Mouse (Mus musculus): ENCODE results near the gene Gm20662.

Gm20662 gene

DNA sequence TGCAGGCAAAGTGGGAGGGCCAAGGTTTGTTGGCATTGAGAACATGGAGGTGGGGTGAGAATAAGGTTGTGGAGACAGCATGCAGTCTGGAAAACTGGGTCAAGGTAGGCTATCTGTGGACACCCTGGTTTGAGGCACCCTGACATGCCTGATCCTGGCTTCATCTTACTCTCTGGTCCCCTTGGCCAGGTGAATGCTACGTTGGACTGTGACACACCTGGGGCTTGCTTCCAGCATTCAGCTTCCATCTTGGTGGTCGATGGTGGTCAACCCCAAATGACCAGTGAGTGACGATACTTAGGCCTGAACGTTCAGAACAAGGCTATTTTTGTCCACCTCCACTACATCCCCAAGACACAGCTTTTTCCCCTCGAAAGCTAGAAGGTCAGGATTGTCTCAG lies at the start of gene Gm20662:
Gene Gm20662 (plus strand): TSS at position 301 of the 400 bp plus-strand sequence.
- DNase-seq (ENCODE audit: low read depth, low spot score), result no peak

DNA sequence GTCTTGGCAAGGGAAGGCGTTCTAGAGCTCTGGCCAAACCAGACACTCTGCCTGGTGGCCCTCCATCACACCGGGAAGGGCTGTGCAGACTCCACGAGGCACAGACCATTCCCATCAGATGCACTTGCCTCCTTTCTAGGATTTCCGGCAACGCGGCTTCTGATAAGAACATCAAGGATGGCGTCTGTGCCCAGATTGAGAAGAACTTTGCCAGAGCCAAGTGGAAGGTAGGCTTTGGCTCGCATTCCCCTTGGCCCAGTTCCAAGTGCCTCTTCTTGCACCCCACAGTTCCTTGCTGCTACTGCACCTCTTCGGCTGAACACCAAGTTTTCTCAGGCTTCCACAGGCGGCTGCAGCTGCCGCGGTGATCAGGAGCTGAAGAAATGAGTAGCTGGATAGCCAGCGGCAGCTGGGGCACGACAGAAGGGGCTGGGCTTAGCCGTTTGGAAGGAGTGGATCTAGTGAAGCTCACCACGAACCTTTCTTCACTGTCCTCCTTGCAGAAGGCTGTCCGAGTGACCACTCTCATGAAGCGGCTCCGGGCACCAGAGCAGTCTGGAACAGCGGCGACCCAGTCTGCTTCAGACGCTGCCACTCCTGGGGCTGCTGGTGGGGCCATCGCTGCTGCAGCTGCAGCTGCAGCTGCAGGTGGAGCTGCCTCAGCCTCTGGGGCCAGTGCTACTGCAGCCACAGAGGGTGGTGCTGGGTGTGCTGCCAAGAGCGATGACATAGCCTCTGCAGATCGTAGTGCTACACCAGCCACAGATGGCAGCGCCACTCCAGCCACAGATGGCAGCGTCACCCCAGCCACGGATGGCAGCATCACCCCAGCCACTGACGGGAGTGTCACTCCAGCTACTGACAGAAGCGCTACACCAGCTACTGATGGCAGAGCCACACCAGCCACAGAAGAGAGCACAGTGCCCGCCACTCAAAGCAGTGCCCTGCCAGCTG lies 48.6 kb upstream of the Gm20662 start:
- no peak for DNase-seq (ENCODE audit: low read depth, low spot score)

DNA sequence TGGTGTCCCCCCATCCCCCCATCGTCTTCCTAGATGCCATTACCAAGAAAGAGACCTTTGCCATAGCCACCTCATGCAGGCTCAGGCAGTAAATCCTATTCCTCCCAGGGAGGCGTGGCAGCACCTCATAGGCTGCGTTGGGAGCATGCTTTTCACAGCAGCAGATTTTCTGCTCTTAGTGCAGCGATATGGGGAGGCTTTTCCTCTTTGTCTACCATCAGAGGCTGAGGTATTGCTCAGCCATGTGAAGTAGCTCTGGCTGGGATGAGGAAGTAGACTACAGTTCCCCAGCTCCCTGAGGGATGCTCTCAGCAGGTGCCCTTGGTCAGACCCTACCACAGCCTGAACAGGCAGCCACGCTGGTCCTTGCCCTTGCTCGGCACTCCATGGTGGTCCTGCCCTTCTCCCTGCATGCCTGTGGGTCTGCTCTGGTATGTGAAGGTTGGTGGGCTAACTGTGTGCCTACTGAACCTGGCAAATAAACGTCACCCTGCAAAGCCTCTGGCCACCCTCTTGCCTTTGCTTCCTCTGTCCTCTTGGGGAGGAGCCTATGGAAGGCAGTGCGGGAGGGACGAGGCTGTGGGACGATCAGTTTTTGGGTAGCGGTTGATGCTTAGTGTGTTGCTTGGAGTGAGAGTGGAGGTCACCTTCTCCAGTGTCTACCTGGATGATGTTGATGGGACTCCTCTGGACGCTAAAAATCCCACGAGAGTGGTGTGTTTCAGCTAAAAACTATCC lies 46.8 kb upstream of the Gm20662 start:
- DNase-seq (ENCODE audit: low read depth, low spot score), result no peak

DNA sequence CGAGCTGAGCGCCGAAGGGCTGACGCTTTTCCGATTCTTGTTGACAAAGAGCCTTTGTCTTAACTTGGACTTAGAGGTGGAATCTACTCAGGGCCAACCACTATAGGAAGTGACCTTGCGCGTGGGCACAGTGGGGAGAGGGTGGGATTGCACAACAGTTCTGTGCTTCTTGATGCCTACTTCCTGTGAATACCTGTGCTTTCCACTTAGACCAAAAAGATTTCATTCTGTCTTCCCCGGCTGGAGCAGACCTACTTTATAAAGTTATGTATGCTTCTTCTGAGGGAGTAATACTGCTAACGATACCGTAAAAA lies 46.3 kb upstream of the Gm20662 start, which contains the start of gene Traip:
Gene Traip (plus strand): TSS at position 215 of the 314 bp plus-strand sequence.
- no peak for DNase-seq (ENCODE audit: low read depth, low spot score)

DNA sequence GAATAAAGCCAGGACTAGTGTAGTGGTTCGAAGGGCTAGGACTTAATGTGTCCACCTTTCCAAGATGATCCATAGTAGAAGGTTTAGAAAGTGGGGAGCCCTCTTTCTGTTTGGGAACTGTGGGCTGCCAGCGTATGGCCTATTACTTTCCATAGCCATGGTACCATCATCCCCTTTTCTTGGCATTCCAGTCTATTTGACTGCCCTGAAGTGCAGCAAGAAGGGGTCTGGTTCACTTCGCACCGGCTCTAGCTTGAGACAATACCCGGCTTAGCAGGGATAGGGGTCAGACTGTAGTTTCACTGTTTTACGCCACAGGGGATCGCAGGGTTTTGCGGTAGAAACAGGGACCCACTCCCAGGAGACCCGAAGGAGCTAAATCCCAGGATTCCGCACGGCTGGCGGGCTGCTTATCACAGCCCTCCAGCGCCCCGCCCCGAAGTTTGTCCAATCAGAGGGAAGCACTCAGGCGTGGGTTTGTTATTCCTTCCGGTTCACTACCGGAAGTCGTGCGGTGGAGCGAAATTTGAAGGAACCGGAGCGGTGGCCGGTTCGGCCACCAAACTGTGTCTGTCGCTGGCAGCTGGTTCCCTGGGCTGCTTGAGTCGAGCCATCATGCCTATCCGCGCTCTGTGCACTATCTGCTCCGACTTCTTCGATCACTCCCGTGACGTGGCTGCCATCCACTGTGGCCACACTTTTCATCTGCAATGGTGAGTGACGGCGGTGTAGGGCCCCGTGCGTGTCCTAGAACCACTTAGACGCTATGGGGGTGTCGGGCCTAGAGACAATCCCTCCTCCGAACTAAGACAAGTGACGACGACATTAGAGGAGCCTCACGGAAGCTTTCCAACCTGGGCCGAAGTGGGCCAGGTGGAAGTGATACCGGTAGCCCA lies 45.4 kb upstream of the Gm20662 start:
- peak; percentile 78 for DNase-seq (ENCODE audit: low read depth, low spot score)

DNA sequence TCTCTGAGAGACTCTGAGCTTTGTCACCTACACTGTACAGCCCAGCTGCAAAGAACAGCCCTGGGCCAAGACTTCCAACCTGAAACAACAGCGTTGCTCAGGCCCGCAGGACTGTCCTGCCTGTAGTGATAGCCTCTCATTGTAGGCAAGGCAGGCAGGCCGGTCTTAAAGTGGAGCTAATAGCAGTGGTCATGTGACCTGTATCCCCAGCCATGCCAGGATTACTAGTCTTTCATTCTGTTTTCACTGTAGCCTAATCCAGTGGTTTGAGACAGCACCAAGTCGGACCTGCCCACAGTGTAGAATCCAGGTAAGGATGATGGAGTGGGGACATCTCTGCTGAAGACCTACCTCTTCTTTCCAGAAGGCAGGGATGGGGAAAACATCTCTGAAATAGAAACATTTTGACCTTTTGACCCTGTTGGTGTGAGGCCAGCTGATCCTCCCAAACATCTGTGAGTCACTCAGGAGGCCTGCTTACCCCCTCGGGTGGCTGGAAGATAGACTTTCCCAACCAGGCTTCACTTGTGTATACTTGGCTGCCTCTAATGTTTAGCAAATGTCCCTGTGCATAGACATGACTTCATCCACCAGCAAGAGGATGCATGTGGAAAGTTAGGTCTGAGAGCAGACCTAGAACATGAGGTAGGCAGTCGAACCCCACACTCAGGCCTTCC lies 40.4 kb upstream of the Gm20662 start:
- no peak for DNase-seq (ENCODE audit: low read depth, low spot score)

DNA sequence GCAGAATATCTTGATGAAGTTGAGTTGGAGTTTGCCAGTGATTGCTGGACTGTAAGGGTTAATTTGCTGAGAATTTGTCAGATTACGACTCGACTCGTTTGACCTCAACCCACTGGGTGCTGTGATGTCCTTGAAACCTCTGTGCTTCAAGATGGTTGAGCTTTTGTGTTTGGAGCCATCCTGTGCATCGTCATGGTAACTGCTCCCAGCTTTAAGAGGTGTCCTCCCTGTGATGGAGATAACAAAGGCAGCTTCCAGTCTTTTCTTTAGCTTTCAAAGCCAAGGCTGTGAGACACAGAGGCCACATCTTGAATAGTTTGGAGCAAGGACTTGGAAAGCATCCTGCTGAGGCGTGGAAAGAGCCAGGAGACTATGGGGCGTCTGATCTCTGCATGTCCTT lies 39.0 kb upstream of the Gm20662 start:
- no peak for DNase-seq (ENCODE audit: low read depth, low spot score)

DNA sequence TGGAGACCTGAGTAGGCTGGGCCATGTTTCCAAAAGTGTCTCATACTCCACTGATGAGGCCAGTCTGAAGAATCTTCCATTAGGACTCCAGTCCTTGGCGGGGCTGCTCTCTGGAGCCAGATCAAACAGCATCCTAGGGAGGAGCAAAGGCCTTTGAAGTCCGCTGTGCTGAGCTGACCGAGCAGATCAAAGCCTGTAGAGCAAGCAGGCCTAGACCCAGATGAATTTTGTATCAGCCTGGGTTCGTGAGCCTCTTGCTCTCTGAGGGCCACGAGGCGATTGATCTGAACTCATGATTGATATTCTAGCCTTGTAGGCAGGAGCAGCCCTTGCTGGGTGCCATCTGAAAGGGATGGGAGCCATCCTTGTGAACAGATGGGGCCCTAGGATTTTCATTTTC lies 36.3 kb upstream of the Gm20662 start:
- no peak for DNase-seq (ENCODE audit: low read depth, low spot score)

DNA sequence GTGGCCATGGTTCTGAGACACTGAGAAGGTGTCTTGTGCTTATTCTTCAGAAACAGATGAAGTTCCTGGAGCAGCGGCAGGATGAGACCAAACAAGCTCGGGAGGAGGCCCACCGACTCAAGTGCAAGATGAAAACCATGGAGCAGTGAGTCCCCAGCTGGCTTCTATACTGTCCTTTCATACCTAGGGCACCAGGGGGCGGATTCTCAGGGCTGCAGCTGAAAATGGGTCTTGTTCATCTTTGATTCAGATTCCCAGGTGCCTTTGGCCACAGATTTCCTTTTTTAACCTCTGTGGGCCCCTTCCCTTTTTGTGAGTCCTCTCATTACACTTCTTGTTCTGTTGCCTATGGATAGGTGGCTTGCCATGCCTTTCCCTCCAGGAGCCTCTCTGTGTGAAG lies 35.2 kb upstream of the Gm20662 start:
- DNase-seq (ENCODE audit: low read depth, low spot score), result no peak

DNA sequence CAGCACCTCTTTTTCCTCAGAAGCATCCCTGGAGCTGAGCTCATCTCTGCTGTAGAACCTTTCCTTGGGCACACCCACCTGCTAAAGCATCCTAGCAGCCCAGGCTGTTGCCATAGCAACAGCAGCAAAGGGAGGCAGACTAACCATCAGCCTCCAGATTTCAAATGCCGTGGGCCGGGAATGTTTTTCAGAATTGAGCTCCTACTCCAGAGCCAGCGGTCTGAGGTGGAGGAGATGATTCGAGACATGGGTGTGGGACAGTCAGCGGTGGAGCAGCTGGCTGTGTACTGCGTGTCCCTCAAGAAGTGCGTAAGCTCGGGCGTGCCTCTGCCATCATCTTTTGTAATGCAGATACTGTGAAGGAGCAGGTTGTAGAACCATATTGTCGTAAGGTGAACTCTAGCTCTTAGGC lies 34.8 kb upstream of the Gm20662 start:
- DNase-seq (ENCODE audit: low read depth, low spot score), result peak; percentile 95

DNA sequence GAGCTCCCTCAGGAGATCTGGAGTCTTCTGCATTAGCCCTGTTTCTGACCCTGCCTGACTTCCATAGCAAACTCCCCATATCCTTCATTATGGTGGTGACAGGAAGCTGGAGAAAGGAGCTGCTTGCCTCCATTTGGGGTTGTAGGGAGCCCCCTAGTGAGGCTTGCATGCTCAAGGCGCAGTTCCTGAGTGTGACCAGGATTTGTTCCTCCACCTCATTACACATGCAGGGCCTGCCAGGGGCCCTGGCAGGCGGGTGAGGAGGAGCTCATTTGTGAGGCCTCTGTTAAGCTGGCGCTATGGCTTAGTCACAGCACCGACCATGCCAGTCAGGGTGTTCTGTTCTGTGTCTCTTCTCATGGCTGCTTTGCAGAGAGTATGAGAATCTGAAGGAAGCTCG lies 34.3 kb upstream of the Gm20662 start:
- peak; percentile 80 for DNase-seq (ENCODE audit: low read depth, low spot score)

DNA sequence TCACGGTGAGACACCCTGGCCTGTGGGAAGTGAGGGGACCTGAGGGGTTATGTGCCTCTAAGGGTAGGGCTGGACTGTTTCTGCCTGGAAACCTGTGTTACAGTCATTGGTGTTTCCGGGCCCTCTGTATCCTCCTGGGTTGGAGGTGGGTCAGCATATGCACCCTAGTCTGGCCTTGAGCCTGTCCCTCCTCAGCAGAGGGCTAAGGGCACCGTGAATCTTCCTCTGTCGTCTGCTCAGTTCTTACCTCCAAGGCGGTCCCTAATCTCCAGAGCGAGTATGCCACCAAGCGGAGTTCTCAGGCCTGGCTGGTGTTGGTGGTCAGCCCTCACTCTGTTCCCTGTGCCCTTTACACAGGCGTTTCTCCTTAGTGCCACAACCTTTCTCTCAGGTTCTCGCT lies 33.2 kb upstream of the Gm20662 start:
- DNase-seq (ENCODE audit: low read depth, low spot score), result no peak

DNA sequence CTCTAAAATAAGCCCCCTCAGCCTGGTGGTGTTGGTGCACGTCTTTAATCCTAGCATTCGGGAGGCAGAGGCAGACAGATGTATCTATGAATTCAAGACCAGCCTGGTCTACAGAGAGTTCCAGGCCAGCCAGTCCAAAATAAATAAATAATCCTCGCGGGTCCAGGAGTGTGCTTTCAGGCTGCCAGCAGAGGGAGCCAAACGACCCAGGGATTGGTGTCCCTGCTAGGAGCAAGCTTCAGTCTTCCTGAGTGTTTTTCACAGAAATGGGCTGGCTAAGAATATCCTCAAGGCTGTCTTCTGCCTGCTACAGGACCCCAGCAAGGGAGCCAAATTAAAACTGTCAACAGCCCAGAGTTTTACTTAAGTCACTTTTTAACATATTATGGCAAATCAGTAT lies 32.4 kb upstream of the Gm20662 start:
- DNase-seq (ENCODE audit: low read depth, low spot score), result no peak

DNA sequence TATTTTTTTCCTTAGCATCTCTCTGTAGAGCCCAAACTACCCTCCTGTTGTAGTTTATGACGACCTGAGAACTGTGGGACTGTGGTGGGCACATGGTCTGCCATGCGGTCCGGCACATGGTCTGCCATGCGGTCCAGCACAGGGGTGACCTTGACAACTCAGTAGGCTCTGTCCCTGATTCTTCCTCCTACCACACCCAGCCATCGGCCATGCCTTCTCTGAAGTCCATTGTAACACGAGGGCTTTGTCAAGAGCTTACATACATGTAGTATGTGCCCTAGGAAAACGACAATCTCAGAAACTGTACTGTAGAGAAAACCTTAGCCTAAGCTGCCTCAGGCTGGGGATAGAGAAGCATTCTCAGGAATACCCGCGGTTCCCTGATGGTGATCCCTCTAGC lies 31.5 kb upstream of the Gm20662 start:
- DNase-seq (ENCODE audit: low read depth, low spot score), result no peak

DNA sequence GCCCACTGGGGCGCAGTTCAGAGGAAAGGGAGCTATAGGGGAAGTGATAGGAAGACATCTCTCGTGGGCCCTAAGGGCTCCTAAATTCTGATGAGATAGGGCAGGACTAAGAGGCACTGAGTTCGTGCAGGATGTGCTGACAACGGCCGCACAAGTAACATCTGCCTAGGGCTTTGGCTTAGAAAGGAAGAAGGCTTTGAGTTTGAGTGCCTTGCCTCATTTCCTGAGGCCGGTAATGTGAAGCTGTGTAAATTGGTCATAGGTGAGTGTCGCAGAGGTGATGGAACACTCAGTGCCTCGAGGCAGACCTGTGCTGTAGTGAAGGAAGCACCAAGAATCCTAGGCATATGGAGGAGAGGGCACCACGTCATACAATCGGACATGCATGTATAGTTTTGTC lies 29.5 kb upstream of the Gm20662 start:
- DNase-seq (ENCODE audit: low read depth, low spot score), result no peak

DNA sequence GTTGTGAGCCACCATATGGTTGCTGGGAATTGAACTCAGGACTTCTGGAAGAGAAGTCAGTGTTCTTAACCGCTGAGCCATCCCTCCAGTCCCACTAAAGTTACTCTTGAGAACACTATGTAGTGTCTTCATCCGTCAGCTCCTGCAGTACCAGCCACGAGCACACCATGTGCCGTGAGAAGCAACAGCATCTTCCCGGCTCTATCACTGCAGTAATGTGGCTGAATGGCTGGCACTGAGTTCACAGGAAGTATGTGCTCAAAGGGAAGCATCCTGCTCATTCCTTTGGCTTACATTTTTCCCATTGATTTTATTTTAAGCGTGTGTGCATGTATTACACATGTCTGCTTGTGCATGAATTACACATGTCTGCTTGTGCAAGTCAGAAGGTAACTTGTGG lies 28.7 kb upstream of the Gm20662 start:
- no peak for DNase-seq (ENCODE audit: low read depth, low spot score)

DNA sequence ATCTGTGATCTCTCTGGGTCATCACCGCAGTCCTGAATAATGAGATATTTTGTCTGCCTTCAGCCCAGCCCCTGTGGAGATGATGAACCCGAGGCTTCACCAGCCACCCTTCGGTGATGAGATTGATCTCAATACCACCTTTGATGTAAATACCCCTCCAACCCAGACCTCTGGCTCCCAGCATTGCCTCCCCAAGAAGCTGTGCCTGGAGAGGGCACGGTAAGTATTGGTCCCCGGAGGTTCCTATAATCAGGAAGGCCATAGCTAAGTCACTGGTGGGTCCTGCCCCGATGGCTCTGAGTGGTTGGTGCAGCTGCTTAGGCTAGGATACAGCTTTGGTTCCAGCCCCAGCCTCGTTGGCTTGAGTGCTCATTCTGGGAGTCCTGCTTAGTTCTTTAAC lies 27.6 kb upstream of the Gm20662 start:
- no peak for DNase-seq (ENCODE audit: low read depth, low spot score)

DNA sequence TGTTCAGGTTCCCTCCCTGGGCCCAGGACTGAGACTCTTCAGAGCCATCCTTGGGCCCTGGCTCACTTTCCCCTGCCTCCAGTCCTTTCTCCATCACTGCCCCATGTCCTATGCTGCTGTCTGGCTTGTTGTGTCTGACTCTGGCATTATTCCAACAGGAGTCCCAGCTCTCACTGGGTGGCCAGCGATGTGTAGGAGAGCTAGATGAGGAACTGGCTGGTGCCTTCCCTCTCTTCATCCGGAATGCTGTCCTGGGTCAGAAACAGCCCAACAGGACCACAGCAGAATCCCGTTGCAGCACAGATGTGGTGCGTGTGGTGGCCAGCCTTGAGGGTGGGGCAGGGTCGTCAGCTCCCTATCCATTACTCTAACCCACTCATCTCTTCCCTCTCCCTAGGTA lies 25.8 kb upstream of the Gm20662 start:
- DNase-seq (ENCODE audit: low read depth, low spot score), result no peak

DNA sequence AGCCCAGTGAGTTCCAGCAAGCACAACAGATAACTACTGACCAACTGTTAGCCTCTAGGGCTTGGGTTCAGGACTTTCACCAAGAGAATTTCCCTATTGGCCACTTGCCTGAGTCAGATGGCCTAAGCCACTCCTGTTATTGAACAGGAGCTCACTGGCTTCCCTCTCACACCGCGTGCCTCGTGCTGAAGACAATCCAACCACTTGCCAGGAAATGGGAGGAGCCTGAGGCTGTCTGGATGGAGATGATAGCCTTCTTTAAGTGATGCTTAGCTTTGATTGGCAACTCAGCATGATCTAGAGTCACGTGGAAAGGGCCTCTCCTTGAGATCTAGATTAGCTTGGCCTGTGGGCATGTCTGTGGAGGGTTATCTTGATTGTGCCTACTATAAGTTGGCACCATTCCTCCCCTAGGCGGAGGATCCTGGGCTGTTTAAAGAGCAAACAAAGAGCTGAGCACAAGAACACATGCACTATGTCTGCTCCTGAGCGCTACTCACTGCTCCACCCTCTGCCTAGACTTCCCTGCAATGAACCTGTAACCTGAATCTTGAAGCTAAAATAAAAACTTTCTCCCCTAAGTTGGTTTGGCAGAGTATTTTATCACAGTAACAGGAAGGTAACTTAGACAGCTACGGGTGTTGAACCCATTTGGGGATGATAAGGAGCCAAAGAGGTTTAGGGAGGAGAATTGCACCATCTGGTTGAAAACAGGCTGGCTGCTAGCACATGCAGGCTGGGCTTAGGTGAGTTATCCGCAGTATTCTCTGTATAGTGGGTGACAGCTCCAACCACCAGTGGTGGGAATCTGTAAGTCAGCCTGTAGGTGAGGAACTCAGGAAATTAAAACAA lies 24.2 kb upstream of the Gm20662 start:
- DNase-seq (ENCODE audit: low read depth, low spot score), result no peak

DNA sequence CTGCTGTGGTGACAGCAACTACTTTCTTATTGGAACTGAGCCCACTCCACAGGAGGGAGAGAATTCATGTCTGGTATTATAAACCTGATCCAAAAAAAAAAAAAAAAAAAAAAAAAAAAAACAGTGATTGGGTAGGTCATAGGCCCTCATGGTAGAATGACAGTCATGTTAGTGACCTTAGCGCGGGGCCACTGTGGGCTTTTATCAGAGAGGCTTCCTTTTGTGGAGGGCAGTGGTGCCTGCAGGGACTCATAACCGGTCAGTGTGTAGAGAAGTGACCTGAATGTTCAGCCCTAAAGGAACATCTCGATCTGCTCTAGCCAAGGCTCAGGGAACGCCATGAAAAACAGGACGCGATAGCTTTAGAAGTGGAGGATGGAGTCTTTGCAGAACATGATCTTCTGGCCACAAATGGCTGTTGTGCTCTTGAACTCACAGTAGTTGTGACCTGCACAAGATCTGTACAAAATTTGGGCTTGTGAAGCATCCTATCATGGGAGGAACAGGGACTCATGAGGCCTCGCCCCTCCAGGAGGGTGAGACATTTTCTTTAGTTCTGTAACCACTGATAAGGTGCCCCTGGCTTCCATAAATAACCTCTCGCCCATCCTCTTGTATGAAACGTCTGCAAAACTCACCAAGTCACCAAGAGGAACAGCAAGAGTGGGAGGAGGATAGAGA lies 21.5 kb upstream of the Gm20662 start:
- DNase-seq (ENCODE audit: low read depth, low spot score), result no peak
